Mouse (Mus musculus): ENCODE measurements around the gene Nfkb2.

DNA sequence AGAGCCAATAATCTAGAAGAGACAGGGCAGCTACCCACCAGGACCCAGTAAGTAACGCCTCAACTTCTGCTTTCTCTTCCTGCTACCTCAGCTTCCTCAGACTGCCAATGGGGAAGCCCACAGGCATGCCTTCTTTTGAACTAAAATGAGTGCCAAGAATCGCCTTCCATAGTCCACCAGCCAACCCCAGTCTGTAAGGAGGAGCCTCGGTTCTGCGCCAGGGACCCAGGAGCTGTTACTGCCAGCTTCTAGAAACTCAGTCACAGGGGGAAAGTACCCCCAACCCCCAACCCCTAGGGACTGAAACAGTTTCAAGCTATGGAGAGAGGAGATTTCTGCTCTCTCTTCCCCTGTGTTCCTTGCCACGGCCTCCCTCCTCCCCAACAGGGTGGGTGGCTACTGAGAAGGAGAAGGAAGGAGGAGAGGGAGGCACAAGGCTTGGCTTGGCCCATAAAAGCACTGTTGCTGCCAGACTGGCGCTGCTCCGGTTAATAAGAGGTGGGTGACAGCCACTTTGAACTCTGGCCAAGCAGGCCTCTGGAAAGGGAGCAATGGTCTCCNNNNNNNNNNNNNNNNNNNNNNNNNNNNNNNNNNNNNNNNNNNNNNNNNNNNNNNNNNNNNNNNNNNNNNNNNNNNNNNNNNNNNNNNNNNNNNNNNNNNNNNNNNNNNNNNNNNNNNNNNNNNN, 35.3 kb downstream of the Nfkb2 start:
- no peak for TF ChIP-seq GATA1 (IDR thresholded peaks at IDR 0.05; ENCODE audit: borderline replicate concordance, low read length)
- no peak for TF ChIP-seq FLI1 (IDR thresholded peaks at IDR 0.05; ENCODE audit: low read length)

Data from megakaryocyte, embryonic 14.5 days (primary cell).